Mouse (Mus musculus) induced T-regulatory cell, adult 2 months (primary cell): ENCODE data around the gene Sirpb1c.
"Not testable (repeated sequence)": the region's sequence is repeated elsewhere in the genome, so short reads cannot be mapped to it uniquely, and the experiment has no call there.

ENCODE experiments used
- DNase-seq: peaks from one replicate; pipeline ENCODE4 v3.0.0-alpha.2; 2012; ENCODE audit warnings: low read depth

Gene Sirpb1c

GRCm38 (mm10) chr3:15848280-15848679 lies at the start of gene Sirpb1c:
Gene Sirpb1c (minus strand): TSS chr3:15848528.
- DNase-seq: not testable (repeated sequence)

GRCm38 (mm10) chr3:15886380-15886779 lies 38.1 kb upstream of the Sirpb1c start:
- DNase-seq: no peak

- not testable (repeated sequence) for DNase-seq
Observed at GRCm38 (mm10) chr3:15855773-15856172, 7.4 kb upstream of the Sirpb1c start.

GRCm38 (mm10) chr3:15849922-15850321 lies 1.6 kb upstream of the Sirpb1c start:
- DNase-seq: no peak

GRCm38 (mm10) chr3:15847332-15848047 lies 838 bp downstream of the Sirpb1c start:
- DNase-seq: no peak

- DNase-seq: not testable (repeated sequence)
Observed at GRCm38 (mm10) chr3:15773642-15774041, 74.7 kb downstream of the Sirpb1c start.
